Mouse (Mus musculus) small intestine, adult 2 months (tissue): ENCODE data around the gene Aff3. TPM values are rescaled to one million over a fixed set of nuclear protein-coding genes. Genes with fewer than 3 reads are reported as not detected.

Experiments used
- H3K27ac ChIP-seq: fragments of 200-500 bp; 2 replicates; pipeline ENCODE4 v1.5.1; 2012; ENCODE audit warnings: low read depth, low read length, control low read depth, inconsistent platforms; ENCODE audit not compliant: insufficient read depth
- H3K27me3 ChIP-seq: fragments of 200-500 bp; 2 replicates; pipeline ENCODE4 v1.6.1; 2012; ENCODE audit warnings: mild to moderate bottlenecking, moderate library complexity, low read length, inconsistent platforms; ENCODE audit not compliant: control insufficient read depth, insufficient read depth
- H3K36me3 ChIP-seq: fragments of 200-500 bp; 2 replicates; pipeline ENCODE4 v1.6.1; 2012; ENCODE audit warnings: mild to moderate bottlenecking, low read length, control low read depth, inconsistent platforms; ENCODE audit not compliant: control insufficient read depth, insufficient read depth
- H3K4me1 ChIP-seq: fragments of 200-500 bp; 2 replicates; pipeline ENCODE4 v1.6.1; 2012; ENCODE audit warnings: low read length, inconsistent platforms, mixed read lengths; ENCODE audit not compliant: control insufficient read depth, insufficient read depth, insufficient read length
- H3K4me3 ChIP-seq: fragments of 200-500 bp; 2 replicates; pipeline ENCODE4 v1.5.1; 2012; ENCODE audit warnings: low read depth, mild to moderate bottlenecking, control low read depth, inconsistent platforms, low read length, moderate library complexity
- CTCF ChIP-seq: fragments of 200-500 bp; IDR thresholded peaks from 2 replicates; pipeline ENCODE4 v1.5.1; 2012; ENCODE audit warnings: low read depth, mild to moderate bottlenecking, control low read depth, inconsistent platforms, low read length, moderate library complexity, mixed read lengths; ENCODE audit not compliant: insufficient replicate concordance, insufficient read length; ENCODE audit errors: extremely low read depth
- POLR2A ChIP-seq: fragments of 200-500 bp; IDR thresholded peaks from 2 replicates; pipeline ENCODE4 v1.6.1; 2012; ENCODE audit warnings: low read depth, mild to moderate bottlenecking, control low read depth, inconsistent platforms, low read length, moderate library complexity
- WGBS: fragments of 180-500 bp; shearing (Covaris S2); methylation state at CpG from one replicate; pipeline ENCODE4 v1.1.7; 2018; 5-methylcytosine and 5-hydroxymethylcytosine counted together
- polyA plus RNA-seq: library from polyadenylated mRNA; depleted of rRNA; stranded (reverse); fragments of >200 nt; gene quantifications from 2 replicates; pipeline ENCODE4 v1.2.3, GENCODE M21; 2012

Aff3 gene
- polyA plus RNA-seq, 1 experiment, result 1.5 TPM

GRCm38 (mm10) chr1:38513970-38514633, 150.7 kb downstream of the Aff3 start:
- no peaks in the 10 kb centered on the region for H3K4me1 ChIP-seq
- H3K27me3 ChIP-seq, result no peaks in the 10 kb centered on the region
- WGBS, result 76% methylated on average over 12 of the region's 12 CpGs
- no peaks in the 10 kb centered on the region for H3K36me3 ChIP-seq
- H3K27ac ChIP-seq, result no peak overlapping the region
- no peak overlapping the region for H3K4me3 ChIP-seq
- TF ChIP-seq CTCF, result no peak
- no peak for TF ChIP-seq POLR2A

- H3K4me3 ChIP-seq, result no peak overlapping the region
- no peaks in the 10 kb centered on the region for H3K36me3 ChIP-seq
- TF ChIP-seq CTCF (no peak), POLR2A (no peak)
- H3K27me3 ChIP-seq, result no peaks in the 10 kb centered on the region
- H3K4me1 ChIP-seq, result no peaks in the 10 kb centered on the region
- 60% methylated on average over 15 of the region's 15 CpGs for WGBS
- H3K27ac ChIP-seq, result no peak overlapping the region
Measured at GRCm38 (mm10) chr1:38512258-38513081, 152.3 kb downstream of the Aff3 start.

- TF ChIP-seq CTCF (no peak), POLR2A (no peak)
- Histone ChIP-seq H3K4me3 (no peak overlapping the region), H3K4me1 (no peaks in the 10 kb centered on the region), H3K27ac (no peak overlapping the region), H3K36me3 (no peaks in the 10 kb centered on the region), H3K27me3 (no peaks in the 10 kb centered on the region)
- 69% methylated on average over 5 of the region's 5 CpGs for WGBS
Measured at GRCm38 (mm10) chr1:38511076-38511475, 153.7 kb downstream of the Aff3 start.

- WGBS, result 83% methylated on average over 8 of the region's 8 CpGs
- TF ChIP-seq POLR2A, result no peak
- TF ChIP-seq CTCF, result no peak
- Histone ChIP-seq H3K27ac (no peak overlapping the region), H3K27me3 (no peaks in the 10 kb centered on the region), H3K4me1 (no peaks in the 10 kb centered on the region), H3K36me3 (no peaks in the 10 kb centered on the region), H3K4me3 (no peak overlapping the region)
Measured at GRCm38 (mm10) chr1:38509301-38509700, 155.5 kb downstream of the Aff3 start.

- no peaks in the 10 kb centered on the region for H3K4me1 ChIP-seq
- H3K36me3 ChIP-seq, result no peaks in the 10 kb centered on the region
- no peaks in the 10 kb centered on the region for H3K27me3 ChIP-seq
- no peak overlapping the region for H3K4me3 ChIP-seq
- 60% methylated on average over 7 of the region's 7 CpGs for WGBS
- H3K27ac ChIP-seq, result no peak overlapping the region
- no peak for TF ChIP-seq POLR2A
- TF ChIP-seq CTCF, result no peak
Measured at GRCm38 (mm10) chr1:38507636-38508179, 157.0 kb downstream of the Aff3 start.

- H3K4me1 ChIP-seq, result no peaks in the 10 kb centered on the region
- 88% methylated on average over 3 of the region's 3 CpGs for WGBS
- H3K27me3 ChIP-seq, result no peaks in the 10 kb centered on the region
- no peak overlapping the region for H3K27ac ChIP-seq
- H3K36me3 ChIP-seq, result no peaks in the 10 kb centered on the region
- no peak overlapping the region for H3K4me3 ChIP-seq
- TF ChIP-seq CTCF, result no peak
Measured at GRCm38 (mm10) chr1:38506396-38506795, 158.4 kb downstream of the Aff3 start.

GRCm38 (mm10) chr1:38503431-38504089, 161.2 kb downstream of the Aff3 start:
- WGBS, result 91% methylated on average over 13 of the region's 13 CpGs
- no peak for TF ChIP-seq POLR2A
- no peak for TF ChIP-seq CTCF

More at GRCm38 (mm10) chr1:38503431-38504089, 161.2 kb downstream of the Aff3 start:
- no peaks in the 10 kb centered on the region for H3K36me3 ChIP-seq
- no peak overlapping the region for H3K27ac ChIP-seq
- H3K27me3 ChIP-seq, result no peaks in the 10 kb centered on the region
- H3K4me3 ChIP-seq, result no peak overlapping the region
- H3K4me1 ChIP-seq, result no peaks in the 10 kb centered on the region
